12 mouse cellular contexts compared by ENCODE assay signal in genomic region chr11:115712674-115713298, GRCm38 (mm10). TPM values are rescaled to one million over a fixed set of nuclear protein-coding genes. Genes with fewer than 3 reads are reported as not detected.
DNase-seq lines count a peak whose midpoint lies in the region; ATAC-seq and TF ChIP-seq lines count a peak whose summit lies in the region.
"Had no signal": no experiment of that assay in that cellular context is flagged by ENCODE, and none has a peak within 500 bp of the region (broad histone marks: within the 10 kb centered on the region; RNA-seq: fewer than 3 reads in every experiment).

No protein-coding gene starts in this region.

- H3K4me3 ChIP-seq in spleen, adult 2 months (ENCODE audit: extremely low read depth, insufficient read depth, insufficient read length) = peak overlapping the region; percentile 10; the same call in 1 of the 2 replicates
- H3K4me3 ChIP-seq in macrophage (ENCODE audit: inconsistent target) = peak overlapping the region; percentile 42
- no peak overlapping the region for H3K4me3 ChIP-seq in hindbrain, embryonic 16.5 days (ENCODE audit: low read length)
- H3K4me3 ChIP-seq: erythroblast, embryonic 14.5 days; hindbrain, embryonic 15.5 days had no signal

- no peak for DNase-seq in spleen, adult 2 months (ENCODE audit: low read depth in 1 of 2, low spot score in 2 of 2)
- no peak for DNase-seq in spleen, postnatal 10 days (ENCODE audit: low spot score in 2 of 2)
- peak; percentile 52 for DNase-seq in c-Kit-positive CD71-negative TER-119-negative erythroid progenitor cells, embryonic 14.5 days (ENCODE audit: low read depth)
- no peak for DNase-seq in left cerebral cortex, postnatal 10 days (ENCODE audit: extremely low spot score in 1 of 2, low spot score in 2 of 2)
- DNase-seq in frontal cortex, postnatal 25 days (ENCODE audit: low spot score in 2 of 2) = no peak
- DNase-seq: adrenal gland, postnatal 14 days; cerebellum, postnatal 14 days; kidney, postnatal 25 days had no signal

- TF ChIP-seq CTCF in spleen, adult 2 months (IDR thresholded peaks at IDR 0.05; ENCODE audit: extremely low read depth, insufficient read depth, insufficient read length, insufficient replicate concordance) = no peak

- no peak overlapping the region for H3K9ac ChIP-seq in hindbrain, embryonic 16.5 days (ENCODE audit: low read depth, low read length)
- H3K9ac ChIP-seq: hindbrain, embryonic 15.5 days had no signal

- H3K27ac ChIP-seq in spleen, adult 2 months (ENCODE audit: insufficient read depth, low read length) = peak overlapping the region; percentile 62
- H3K27ac ChIP-seq in macrophage = peak overlapping the region; percentile 82
- H3K27ac ChIP-seq in hindbrain, embryonic 16.5 days (ENCODE audit: low read depth, low read length) = no peak overlapping the region
- H3K27ac ChIP-seq: hindbrain, embryonic 15.5 days had no signal

- no peaks in the 10 kb centered on the region for H3K9me3 ChIP-seq in hindbrain, embryonic 16.5 days (ENCODE audit: control insufficient read depth, low read length)
- H3K9me3 ChIP-seq: hindbrain, embryonic 15.5 days had no signal

- no peaks in the 10 kb centered on the region for H3K36me3 ChIP-seq in spleen, adult 2 months (ENCODE audit: control insufficient read depth, insufficient read depth, low read length)
- H3K36me3 ChIP-seq in macrophage (ENCODE audit: inconsistent target) = no peaks in the 10 kb centered on the region
- no peaks in the 10 kb centered on the region for H3K36me3 ChIP-seq in hindbrain, embryonic 16.5 days (ENCODE audit: control insufficient read depth, insufficient read depth, low read length)
- H3K36me3 ChIP-seq: hindbrain, embryonic 15.5 days had no signal

- ATAC-seq in hindbrain, embryonic 16.5 days = no peak

- intact Hi-C loops in left cerebral cortex, postnatal 10 days (cut with DNase I) = no loop called here

- H3K4me2 ChIP-seq in hindbrain, embryonic 16.5 days (ENCODE audit: low read length) = no peak overlapping the region
- H3K4me2 ChIP-seq: hindbrain, embryonic 15.5 days had no signal

- WGBS in spleen, adult 2 months = 6% methylated on average over 12 of the region's 12 CpGs
- 4% methylated on average over 11 of the region's 12 CpGs for WGBS in macrophage (ENCODE audit: missing documents)
- WGBS in hindbrain, embryonic 16.5 days = 81% methylated on average over 12 of the region's 12 CpGs

- no peak for TF ChIP-seq POLR2A in spleen, adult 2 months (IDR thresholded peaks at IDR 0.05; ENCODE audit: low read depth, low read length)

- no peaks in the 10 kb centered on the region for H3K27me3 ChIP-seq in spleen, adult 2 months (ENCODE audit: control insufficient read depth, insufficient read depth, low read length)
- H3K27me3 ChIP-seq in hindbrain, embryonic 16.5 days (replicated peaks; ENCODE audit: control insufficient read depth, insufficient read depth, low read length) = no peaks in the 10 kb centered on the region; the same call in 1 of the 2 replicates
- H3K27me3 ChIP-seq: hindbrain, embryonic 15.5 days had no signal

- H3K4me1 ChIP-seq in spleen, adult 2 months (ENCODE audit: control insufficient read depth, insufficient read depth, insufficient read length) = peaks cover 26% of the 10 kb centered on the region; the same call in 1 of the 2 replicates
- peaks cover 9% of the 10 kb centered on the region for H3K4me1 ChIP-seq in hindbrain, embryonic 16.5 days (ENCODE audit: control insufficient read depth, insufficient read depth, low read depth, low read length)

- H3K79me2 ChIP-seq in macrophage (ENCODE audit: inconsistent target) = peaks cover 45% of the 10 kb centered on the region

RNA-seq across cellular contexts. Expression of gene Grb2, which starts 4.4 kb away (rescaled TPM):
- polyA plus RNA-seq in spleen, adult 2 months (2012; rRNA removed) = 74.4 and 74.7 TPM in 2 replicates
- total RNA-seq in macrophage (2018; cell fraction: chromatin; rRNA removed) = 100 to 1,000 TPM in 21 of 26 experiments, 10 to 100 TPM in 5; 37.2 to 266 (median 136) TPM
- total RNA-seq in macrophage (2018; cell fraction: cytosol; rRNA removed) = 100 to 1,000 TPM; 294 to 727 (median 469) TPM
- 100 to 1,000 TPM in 25 of 26 experiments, 10 to 100 TPM in 1; 87.0 to 291 (median 183) TPM for total RNA-seq in macrophage (2018; cell fraction: nucleus; rRNA removed)
- polyA plus RNA-seq in macrophage (2018) = 265 to 522 TPM (median 418 TPM) in 3 replicates
- 100 to 1,000 TPM; 183 to 193 TPM for total RNA-seq in left cerebral cortex, postnatal 10 days (2021)
- polyA plus RNA-seq in hindbrain, embryonic 16.5 days (2015; fragmentation: Nextera tagmentation; extraction: Ambion mirVana) = 183 and 193 TPM in 2 replicates

RNA-seq across cellular contexts. Expression of gene Tmem94, which starts 52.4 kb away (rescaled TPM):
- polyA plus RNA-seq in spleen, adult 2 months (2012; rRNA removed) = 42.0 and 56.3 TPM in 2 replicates
- 10 to 100 TPM in 22 of 26 experiments, 1 to 10 TPM in 4; 5.9 to 55.5 (median 26.5) TPM for total RNA-seq in macrophage (2018; cell fraction: chromatin; rRNA removed)
- 10 to 100 TPM; 17.6 to 35.8 (median 23.4) TPM for total RNA-seq in macrophage (2018; cell fraction: cytosol; rRNA removed)
- 10 to 100 TPM in 24 of 26 experiments, 1 to 10 TPM in 2; 7.9 to 36.8 (median 24.3) TPM for total RNA-seq in macrophage (2018; cell fraction: nucleus; rRNA removed)
- 13.8 to 22.4 TPM (median 14.1 TPM) in 3 replicates for polyA plus RNA-seq in macrophage (2018)
- total RNA-seq in left cerebral cortex, postnatal 10 days (2021) = 10 to 100 TPM; 37.7 to 40.0 TPM
- 22.0 and 29.0 TPM in 2 replicates for polyA plus RNA-seq in hindbrain, embryonic 16.5 days (2015; fragmentation: Nextera tagmentation; extraction: Ambion mirVana)
